Mouse (Mus musculus): Measurements from ENCODE around the gene Defa23. TPM values are rescaled to one million over a fixed set of nuclear protein-coding genes. Genes with fewer than 3 reads are reported as not detected.

Gene Defa23
- polyA plus RNA-seq (2014; fragmentation: Illumina TruSeq; extraction: RNeasy Lipid Tissue Mini Kit (QIAGEN cat#74804); ENCODE audit: low read depth, low replicate concordance), result not detected

GRCm38 (mm10) chr8:21054747-21055146 lies at the start of gene Defa23:
Gene Defa23 (plus strand): TSS chr8:21055047.

GRCm38 (mm10) chr8:21025245-21025644 lies 29.6 kb upstream of the Defa23 start, which contains the start of gene Defa21:
Gene Defa21 (plus strand): TSS chr8:21025545.

GRCm38 (mm10) chr8:21064738-21065137 lies 9.9 kb downstream of the Defa23 start, which contains the start of gene Defa35:
Gene Defa35 (plus strand): TSS chr8:21065038.

GRCm38 (mm10) chr8:21084142-21084541 lies 29.3 kb downstream of the Defa23 start, which contains the start of gene Defa25:
Gene Defa25 (plus strand): TSS chr8:21084442.

GRCm38 (mm10) chr8:21095950-21096349 lies 41.1 kb downstream of the Defa23 start, which contains the start of gene Gm14851:
Gene Gm14851 (minus strand): TSS chr8:21096050.

Other genes starting within 250 kb of the Defa23 start
- not detected for gene Defb33, start 162.4 kb upstream of the Defa23 start, polyA plus RNA-seq (2014; fragmentation: Illumina TruSeq; extraction: RNeasy Lipid Tissue Mini Kit (QIAGEN cat#74804); ENCODE audit: low read depth, low replicate concordance)
- not detected for gene Gm15056, start 152.4 kb upstream of the Defa23 start, polyA plus RNA-seq (2014; fragmentation: Illumina TruSeq; extraction: RNeasy Lipid Tissue Mini Kit (QIAGEN cat#74804); ENCODE audit: low read depth, low replicate concordance)
- not detected for gene Gm6040, start 133.0 kb upstream of the Defa23 start, polyA plus RNA-seq (2014; fragmentation: Illumina TruSeq; extraction: RNeasy Lipid Tissue Mini Kit (QIAGEN cat#74804); ENCODE audit: low read depth, low replicate concordance)
- gene AY761185, start 110.3 kb upstream of the Defa23 start, polyA plus RNA-seq (2014; fragmentation: Illumina TruSeq; extraction: RNeasy Lipid Tissue Mini Kit (QIAGEN cat#74804); ENCODE audit: low read depth, low replicate concordance), result not detected
- not detected for gene Defa21, start 29.5 kb upstream of the Defa23 start, polyA plus RNA-seq (2014; fragmentation: Illumina TruSeq; extraction: RNeasy Lipid Tissue Mini Kit (QIAGEN cat#74804); ENCODE audit: low read depth, low replicate concordance)
- gene Defa35, start 10.0 kb downstream of the Defa23 start, polyA plus RNA-seq (2014; fragmentation: Illumina TruSeq; extraction: RNeasy Lipid Tissue Mini Kit (QIAGEN cat#74804); ENCODE audit: low read depth, low replicate concordance), result not detected
- gene Defa25, start 29.4 kb downstream of the Defa23 start, polyA plus RNA-seq (2014; fragmentation: Illumina TruSeq; extraction: RNeasy Lipid Tissue Mini Kit (QIAGEN cat#74804); ENCODE audit: low read depth, low replicate concordance), result not detected
- gene Gm14851, start 41.0 kb downstream of the Defa23 start, polyA plus RNA-seq (2014; fragmentation: Illumina TruSeq; extraction: RNeasy Lipid Tissue Mini Kit (QIAGEN cat#74804); ENCODE audit: low read depth, low replicate concordance), result not detected
- not detected for gene Defa30, start 79.6 kb downstream of the Defa23 start, polyA plus RNA-seq (2014; fragmentation: Illumina TruSeq; extraction: RNeasy Lipid Tissue Mini Kit (QIAGEN cat#74804); ENCODE audit: low read depth, low replicate concordance)
- not detected for gene Defa22, start 107.2 kb downstream of the Defa23 start, polyA plus RNA-seq (2014; fragmentation: Illumina TruSeq; extraction: RNeasy Lipid Tissue Mini Kit (QIAGEN cat#74804); ENCODE audit: low read depth, low replicate concordance)
- 2.1 TPM for gene Defa31, start 136.6 kb downstream of the Defa23 start, polyA plus RNA-seq (2014; fragmentation: Illumina TruSeq; extraction: RNeasy Lipid Tissue Mini Kit (QIAGEN cat#74804); ENCODE audit: low read depth, low replicate concordance)
- not detected for gene Gm15293, start 146.5 kb downstream of the Defa23 start, polyA plus RNA-seq (2014; fragmentation: Illumina TruSeq; extraction: RNeasy Lipid Tissue Mini Kit (QIAGEN cat#74804); ENCODE audit: low read depth, low replicate concordance)
- gene Gm15292, start 194.7 kb downstream of the Defa23 start, polyA plus RNA-seq (2014; fragmentation: Illumina TruSeq; extraction: RNeasy Lipid Tissue Mini Kit (QIAGEN cat#74804); ENCODE audit: low read depth, low replicate concordance), result not detected

Data from kidney, adult 10 weeks (tissue).